Mouse (Mus musculus) stomach, postnatal 0 days (tissue): Measurements from ENCODE around the gene Sergef. TPM values are rescaled to one million over a fixed set of nuclear protein-coding genes. Genes with fewer than 3 reads are reported as not detected.

Source experiments
- ATAC-seq: fragments of 200-750 bp; cut with Nextera tagmentation; 2 replicates; pipeline ENCODE4 v1.8.0; 2017; ENCODE audit not compliant: low FRiP score, low TSS enrichment
- DNase-seq: peaks from one replicate; pipeline ENCODE4 v3.0.0-alpha.2; 2016; ENCODE audit warnings: low spot score
- H3K27ac ChIP-seq: fragments of 300-500 bp; sonication (generic); replicated peaks from 2 replicates; pipeline ENCODE4 v1.5.1; 2014; ENCODE audit warnings: mild to moderate bottlenecking, control low read depth
- H3K27me3 ChIP-seq: fragments of 300-500 bp; sonication (generic); 2 replicates; pipeline ENCODE4 v1.6.1; 2014; ENCODE audit warnings: low read length; ENCODE audit not compliant: control insufficient read depth, insufficient read depth
- H3K36me3 ChIP-seq: fragments of 300-500 bp; sonication (generic); 2 replicates; pipeline ENCODE4 v1.6.1; 2014; ENCODE audit warnings: low read length, mixed read lengths; ENCODE audit not compliant: control insufficient read depth, insufficient read depth
- H3K4me1 ChIP-seq: fragments of 300-500 bp; sonication (generic); replicated peaks from 2 replicates; pipeline ENCODE4 v1.6.1; 2014; ENCODE audit warnings: antibody characterized with exemption; ENCODE audit not compliant: control insufficient read depth, insufficient read depth
- H3K4me2 ChIP-seq: fragments of 300-500 bp; sonication (generic); replicated peaks from 2 replicates; pipeline ENCODE4 v1.6.1; 2014; ENCODE audit warnings: low read depth, mild to moderate bottlenecking, control low read depth, moderate library complexity
- H3K4me3 ChIP-seq: fragments of 300-500 bp; sonication (generic); 2 replicates; pipeline ENCODE4 v1.5.1; 2014; ENCODE audit warnings: low read depth, low read length, control low read depth
- H3K9ac ChIP-seq: fragments of 300-500 bp; sonication (generic); 2 replicates; pipeline ENCODE4 v1.6.1; 2014; ENCODE audit warnings: mild to moderate bottlenecking, low read length, control low read depth, mixed read lengths
- H3K9me3 ChIP-seq: fragments of 300-500 bp; sonication (generic); 2 replicates; pipeline ENCODE4 v1.6.1; 2016; ENCODE audit warnings: low read length; ENCODE audit not compliant: control insufficient read depth
- CTCF ChIP-seq: IDR thresholded peaks from 2 replicates; pipeline ENCODE4 v1.5.1; 2016; ENCODE audit warnings: antibody characterized with exemption, low read depth, mild to moderate bottlenecking, moderate library complexity
- EP300 ChIP-seq: optimal IDR thresholded peaks from 2 replicates; pipeline ENCODE3; 2016; ENCODE audit warnings: antibody characterized with exemption
- WGBS: fragments of 180-500 bp; shearing (Covaris S2); extraction: QIAGEN DNeasy Blood & Tissue Kit; methylation state at CpG from one replicate; pipeline ENCODE4 v1.1.7; 2014; 5-methylcytosine and 5-hydroxymethylcytosine counted together
- polyA plus RNA-seq: library from polyadenylated mRNA; unstranded; fragments of >200 nt; fragmentation: Nextera tagmentation; extraction: Ambion mirVana; gene quantifications from 2 replicates; pipeline ENCODE4 v1.2.1, GENCODE M21; 2015

The Sergef gene
- polyA plus RNA-seq, 1 experiment from 2014 or later: 11.4 TPM

- Histone ChIP-seq H3K27me3 (peaks cover 1% of the 10 kb centered on the region; the same call in 1 of the 2 replicates), H3K36me3 (no peaks in the 10 kb centered on the region), H3K4me2 (no peak overlapping the region), H3K4me3 (no peak overlapping the region), H3K27ac (no peak overlapping the region), H3K9me3 (no peaks in the 10 kb centered on the region), H3K9ac (no peak overlapping the region), H3K4me1 (no peaks in the 10 kb centered on the region)
- 79% methylated on average over 15 of the region's 15 CpGs for WGBS
- ATAC-seq (no peak), DNase-seq (no peak)
- TF ChIP-seq CTCF (no peak), EP300 (no peak)
Measured at GRCm38 (mm10) chr7:46403616-46404485, 235.8 kb downstream of the Sergef start.

- Histone ChIP-seq H3K36me3 (no peaks in the 10 kb centered on the region), H3K9ac (no peak overlapping the region), H3K27ac (no peak overlapping the region), H3K27me3 (peaks cover 16% of the 10 kb centered on the region; the same call in 1 of the 2 replicates), H3K9me3 (no peaks in the 10 kb centered on the region), H3K4me1 (no peaks in the 10 kb centered on the region), H3K4me2 (no peak overlapping the region), H3K4me3 (no peak overlapping the region)
- 51% methylated on average over 3 of the region's 3 CpGs for WGBS
- no peak for TF ChIP-seq CTCF
- no peak for TF ChIP-seq EP300
- DNase-seq (no peak), ATAC-seq (no peak)
Measured at GRCm38 (mm10) chr7:46401371-46402180, 238.0 kb downstream of the Sergef start.

GRCm38 (mm10) chr7:46400346-46400745 is 239.3 kb downstream of the Sergef start:
- Histone ChIP-seq H3K9ac (no peak overlapping the region), H3K4me2 (no peak overlapping the region), H3K27me3 (peaks cover 19% of the 10 kb centered on the region; the same call in 1 of the 2 replicates), H3K4me3 (no peak overlapping the region), H3K36me3 (no peaks in the 10 kb centered on the region), H3K27ac (no peak overlapping the region), H3K9me3 (no peaks in the 10 kb centered on the region), H3K4me1 (no peaks in the 10 kb centered on the region)
- TF ChIP-seq CTCF: no peak
- TF ChIP-seq EP300: no peak
- ATAC-seq (no peak), DNase-seq (no peak)
- 33% methylated on average over 8 of the region's 8 CpGs for WGBS

- WGBS: 94% methylated on average over 1 of the region's 1 CpGs
- peaks cover 23% of the 10 kb centered on the region; the same call in 1 of the 2 replicates for H3K27me3 ChIP-seq
- TF ChIP-seq CTCF (no peak), EP300 (no peak)
Measured at GRCm38 (mm10) chr7:46399676-46400075, 239.9 kb downstream of the Sergef start.

GRCm38 (mm10) chr7:46398612-46399011 is 241.0 kb downstream of the Sergef start:
- DNase-seq: no peak

More at GRCm38 (mm10) chr7:46399676-46400075, 239.9 kb downstream of the Sergef start:
- no peak for DNase-seq
- H3K9me3 ChIP-seq: no peaks in the 10 kb centered on the region
- no peak overlapping the region for H3K27ac ChIP-seq
- no peak overlapping the region for H3K4me2 ChIP-seq
- no peak overlapping the region for H3K9ac ChIP-seq
- H3K36me3 ChIP-seq: no peaks in the 10 kb centered on the region
- no peaks in the 10 kb centered on the region for H3K4me1 ChIP-seq
- H3K4me3 ChIP-seq: no peak overlapping the region
- ATAC-seq: no peak

More at GRCm38 (mm10) chr7:46398612-46399011, 241.0 kb downstream of the Sergef start:
- no peak overlapping the region for H3K4me2 ChIP-seq
- no peak overlapping the region for H3K9ac ChIP-seq
- H3K36me3 ChIP-seq: no peaks in the 10 kb centered on the region
- no peaks in the 10 kb centered on the region for H3K4me1 ChIP-seq
- no peak for ATAC-seq
- peaks cover 31% of the 10 kb centered on the region for H3K27me3 ChIP-seq
- TF ChIP-seq EP300 (no peak), CTCF (no peak)
- no peak overlapping the region for H3K27ac ChIP-seq
- WGBS: 49% methylated on average over 4 of the region's 4 CpGs
- H3K9me3 ChIP-seq: no peaks in the 10 kb centered on the region
- no peak overlapping the region for H3K4me3 ChIP-seq
